Mouse (Mus musculus): Measurements from ENCODE around the gene Pilrb2. TPM values are rescaled to one million over a fixed set of nuclear protein-coding genes. Genes with fewer than 3 reads are reported as not detected.
"Not testable (repeated sequence)": the region's sequence is repeated elsewhere in the genome, so short reads cannot be mapped to it uniquely, and the experiment has no call there.

Pilrb2 gene
- polyA plus RNA-seq, 1 experiment from 2014 or later = 1.1 TPM

- H3K4me2 ChIP-seq; ATAC-seq (ENCODE audit: borderline replicate concordance, extremely low read depth, low FRiP score, low TSS enrichment): not testable (repeated sequence)
These were observed 727 bp upstream of the Pilrb2 start for GRCm38 (mm10) chr5:137872381-137872702.

GRCm38 (mm10) chr5:137868600-137868999, 3.0 kb downstream of the Pilrb2 start:
- 0 out of 2 replicates have a peak overlapping the region, but pooled peaks have one; percentile 4 for H3K27ac ChIP-seq
- WGBS = 34% methylated on average over 2 of the region's 2 CpGs
- not testable (repeated sequence) for H3K4me2 ChIP-seq, H3K27me3 ChIP-seq, H3K4me1 ChIP-seq, H3K36me3 ChIP-seq, H3K4me3 ChIP-seq, H3K9ac ChIP-seq, H3K9me3 ChIP-seq
- ATAC-seq (ENCODE audit: borderline replicate concordance, extremely low read depth, low FRiP score, low TSS enrichment) = peak; percentile 87; the same call in 1 of the 2 replicates

More at GRCm38 (mm10) chr5:137872381-137872702, 727 bp upstream of the Pilrb2 start:
- not testable (repeated sequence) for H3K9ac ChIP-seq, H3K4me1 ChIP-seq, H3K27me3 ChIP-seq, H3K27ac ChIP-seq, H3K9me3 ChIP-seq, H3K4me3 ChIP-seq, H3K36me3 ChIP-seq
- WGBS = 21% methylated on average over 1 of the region's 1 CpGs

DNA sequence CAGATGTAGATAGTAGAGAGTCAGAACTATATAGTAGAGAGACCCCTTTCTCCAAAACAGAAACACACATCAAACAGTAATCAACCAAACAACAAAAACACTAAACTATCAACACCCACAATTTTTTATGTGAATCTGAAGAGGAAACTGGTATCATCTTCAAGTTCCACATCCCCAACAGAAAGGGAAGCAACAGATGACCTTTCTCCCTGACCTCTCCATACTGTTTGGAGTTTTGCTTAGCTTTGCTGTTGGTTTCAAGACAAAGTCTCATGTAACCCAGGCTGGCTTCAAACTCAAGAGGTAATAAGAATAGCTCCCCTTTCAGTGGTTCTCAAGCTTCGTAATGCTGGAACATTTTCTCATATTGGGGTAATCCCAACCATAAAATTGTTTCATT, 7.6 kb downstream of the Pilrb2 start:
- not testable (repeated sequence) for H3K4me1 ChIP-seq; H3K27ac ChIP-seq; H3K36me3 ChIP-seq; H3K4me2 ChIP-seq; H3K9me3 ChIP-seq; H3K4me3 ChIP-seq; ATAC-seq (ENCODE audit: borderline replicate concordance, extremely low read depth, low FRiP score, low TSS enrichment); H3K27me3 ChIP-seq; H3K9ac ChIP-seq
- WGBS = 86% methylated on average over 1 of the region's 1 CpGs

- not testable (repeated sequence) for H3K4me1 ChIP-seq; ATAC-seq (ENCODE audit: borderline replicate concordance, extremely low read depth, low FRiP score, low TSS enrichment); H3K4me3 ChIP-seq; H3K36me3 ChIP-seq; H3K4me2 ChIP-seq; H3K9ac ChIP-seq; H3K27me3 ChIP-seq; H3K27ac ChIP-seq; H3K9me3 ChIP-seq
- 61% methylated on average over 2 of the region's 2 CpGs for WGBS
These were observed 13.5 kb downstream of the Pilrb2 start, which contains the start of gene Pilrb1 for GRCm38 (mm10) chr5:137857960-137858710. Pilrb1 (minus strand) TSS chr5:137858106.

DNA sequence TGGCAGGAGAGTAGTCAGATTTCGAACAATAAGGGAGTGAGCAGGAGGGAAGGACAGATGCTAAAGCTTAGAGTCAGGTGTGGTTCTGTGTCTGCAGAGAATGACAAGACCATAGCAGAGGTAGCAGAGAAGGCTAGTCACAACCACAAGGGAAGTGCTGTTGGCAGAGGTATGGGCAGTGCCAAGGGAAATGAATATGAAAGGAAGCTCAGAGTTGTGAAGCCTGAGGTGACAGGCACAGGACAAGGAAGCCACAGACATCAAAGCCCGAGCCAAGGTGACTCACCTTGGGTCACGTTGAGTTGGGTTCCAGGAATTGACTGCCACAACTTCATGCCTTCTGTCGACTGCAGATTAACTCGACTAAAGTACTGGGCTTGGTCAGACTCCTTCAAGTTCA, 14.7 kb downstream of the Pilrb2 start:
- WGBS = 57% methylated on average over 5 of the region's 5 CpGs
- not testable (repeated sequence) for H3K36me3 ChIP-seq; H3K4me2 ChIP-seq; H3K4me1 ChIP-seq; H3K27ac ChIP-seq; H3K4me3 ChIP-seq; H3K27me3 ChIP-seq; H3K9ac ChIP-seq; H3K9me3 ChIP-seq; ATAC-seq (ENCODE audit: borderline replicate concordance, extremely low read depth, low FRiP score, low TSS enrichment)

GRCm38 (mm10) chr5:137854907-137855306, 16.7 kb downstream of the Pilrb2 start:
- H3K9ac ChIP-seq, H3K27me3 ChIP-seq, H3K9me3 ChIP-seq, H3K4me1 ChIP-seq, H3K36me3 ChIP-seq, H3K4me2 ChIP-seq, H3K4me3 ChIP-seq, H3K27ac ChIP-seq: not testable (repeated sequence)
- WGBS = 33% methylated on average over 3 of the region's 3 CpGs
- peak; percentile 92 for ATAC-seq (ENCODE audit: borderline replicate concordance, extremely low read depth, low FRiP score, low TSS enrichment)

GRCm38 (mm10) chr5:137850313-137850712, 21.3 kb downstream of the Pilrb2 start:
- H3K4me1 ChIP-seq; H3K27ac ChIP-seq; H3K4me2 ChIP-seq; H3K9ac ChIP-seq; H3K4me3 ChIP-seq; H3K9me3 ChIP-seq; H3K36me3 ChIP-seq; H3K27me3 ChIP-seq; ATAC-seq (ENCODE audit: borderline replicate concordance, extremely low read depth, low FRiP score, low TSS enrichment): not testable (repeated sequence)
- 85% methylated on average over 1 of the region's 1 CpGs for WGBS

GRCm38 (mm10) chr5:137837110-137837509, 34.5 kb downstream of the Pilrb2 start:
- not testable (repeated sequence) for H3K27ac ChIP-seq; H3K4me3 ChIP-seq; H3K4me1 ChIP-seq; H3K9ac ChIP-seq; H3K27me3 ChIP-seq; ATAC-seq (ENCODE audit: borderline replicate concordance, extremely low read depth, low FRiP score, low TSS enrichment); H3K9me3 ChIP-seq; H3K4me2 ChIP-seq; H3K36me3 ChIP-seq

DNA sequence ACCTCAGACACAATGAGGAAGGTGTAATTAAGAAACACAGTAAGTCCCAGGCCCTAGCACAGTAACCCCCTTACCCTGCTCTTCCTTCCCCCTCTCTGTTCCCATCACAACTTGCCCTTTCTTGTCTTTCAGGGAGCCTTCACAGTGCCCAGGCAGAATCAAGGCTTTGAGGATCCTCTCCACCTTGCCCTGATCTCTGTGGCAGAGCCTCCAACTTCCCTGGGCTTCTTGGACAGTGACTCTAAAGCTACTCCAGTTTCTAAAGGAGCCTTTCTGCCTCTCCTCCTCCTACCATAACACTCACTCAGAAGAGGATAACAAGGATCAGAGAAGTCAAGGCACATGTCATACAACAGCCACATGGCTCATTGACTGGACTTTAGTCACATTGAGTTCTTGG, 35.0 kb downstream of the Pilrb2 start:
- Histone ChIP-seq H3K4me3 (no peak overlapping the region), H3K9ac (no peak overlapping the region), H3K36me3 (no peaks in the 10 kb centered on the region), H3K27ac (no peak overlapping the region), H3K9me3 (no peaks in the 10 kb centered on the region), H3K27me3 (no peaks in the 10 kb centered on the region), H3K4me1 (no peaks in the 10 kb centered on the region), H3K4me2 (no peak overlapping the region)
- no peak for ATAC-seq (ENCODE audit: borderline replicate concordance, extremely low read depth, low FRiP score, low TSS enrichment)

GRCm38 (mm10) chr5:137835966-137836520, 35.6 kb downstream of the Pilrb2 start, which contains the start of gene Pilra:
Pilra (minus strand) TSS chr5:137836281.
- not testable (repeated sequence) for H3K36me3 ChIP-seq; H3K4me2 ChIP-seq; H3K4me3 ChIP-seq; H3K9ac ChIP-seq; H3K27ac ChIP-seq; H3K4me1 ChIP-seq; H3K27me3 ChIP-seq; ATAC-seq (ENCODE audit: borderline replicate concordance, extremely low read depth, low FRiP score, low TSS enrichment); H3K9me3 ChIP-seq
- 60% methylated on average over 2 of the region's 2 CpGs for WGBS

- ATAC-seq (ENCODE audit: borderline replicate concordance, extremely low read depth, low FRiP score, low TSS enrichment) = no peak
These were observed 38.1 kb downstream of the Pilrb2 start for GRCm38 (mm10) chr5:137833500-137833899.

GRCm38 (mm10) chr5:137831506-137831905, 40.1 kb downstream of the Pilrb2 start:
- no peak overlapping the region for H3K4me3 ChIP-seq
- H3K36me3 ChIP-seq = no peaks in the 10 kb centered on the region
- 73% methylated on average over 6 of the region's 6 CpGs for WGBS
- H3K27me3 ChIP-seq = no peaks in the 10 kb centered on the region
- no peak overlapping the region for H3K9ac ChIP-seq
- H3K27ac ChIP-seq = no peak overlapping the region
- H3K9me3 ChIP-seq = no peaks in the 10 kb centered on the region
- no peak overlapping the region for H3K4me2 ChIP-seq
- no peak for ATAC-seq (ENCODE audit: borderline replicate concordance, extremely low read depth, low FRiP score, low TSS enrichment)
- no peaks in the 10 kb centered on the region for H3K4me1 ChIP-seq

More at GRCm38 (mm10) chr5:137833500-137833899, 38.1 kb downstream of the Pilrb2 start:
- Histone ChIP-seq H3K36me3 (no peaks in the 10 kb centered on the region), H3K4me1 (no peaks in the 10 kb centered on the region), H3K27ac (no peak overlapping the region), H3K27me3 (no peaks in the 10 kb centered on the region), H3K4me3 (no peak overlapping the region), H3K9ac (no peak overlapping the region), H3K9me3 (no peaks in the 10 kb centered on the region), H3K4me2 (no peak overlapping the region)
- 38% methylated on average over 4 of the region's 4 CpGs for WGBS
